Mouse (Mus musculus): ENCODE data around the gene Ndufab1.

The Ndufab1 gene

GRCm38 (mm10) chr7:122074374-122074773 is 27.3 kb downstream of the Ndufab1 start:
- in situ Hi-C loops (cut with MboI, MseI): loop anchor here (10.0 kb wide), 1 partner anchor 1300 kb away; no protein-coding TSS in a partner anchor

GRCm38 (mm10) chr7:122067517-122068381 is 33.9 kb downstream of the Ndufab1 start:
- in situ Hi-C loops (cut with MboI, MseI): no loop called here

GRCm38 (mm10) chr7:122066945-122067516 is 34.7 kb downstream of the Ndufab1 start, which contains the start of the genes Ubfd1 and Ears2:
Gene Ubfd1 (plus strand): TSS chr7:122067175.
Gene Ears2 (minus strand): TSS chr7:122067263.
- in situ Hi-C loops (cut with MboI, MseI): no loop called here

GRCm38 (mm10) chr7:122066102-122066944 is 35.4 kb downstream of the Ndufab1 start:
- in situ Hi-C loops (cut with MboI, MseI): no loop called here

- in situ Hi-C loops (cut with MboI, MseI): no loop called here
These were observed 36.0 kb downstream of the Ndufab1 start for GRCm38 (mm10) chr7:122065656-122066055.

GRCm38 (mm10) chr7:122056633-122057032 is 45.1 kb downstream of the Ndufab1 start:
- in situ Hi-C loops (cut with MboI, MseI): no loop called here

- in situ Hi-C loops (cut with MboI, MseI): no loop called here
These were observed 50.9 kb downstream of the Ndufab1 start for GRCm38 (mm10) chr7:122050834-122051233.

GRCm38 (mm10) chr7:122048191-122048590 is 53.5 kb downstream of the Ndufab1 start:
- in situ Hi-C loops (cut with MboI, MseI): no loop called here

- in situ Hi-C loops (cut with MboI, MseI): no loop called here
These were observed 54.9 kb downstream of the Ndufab1 start for GRCm38 (mm10) chr7:122046813-122047212.

- in situ Hi-C loops (cut with MboI, MseI): no loop called here
These were observed 56.0 kb downstream of the Ndufab1 start for GRCm38 (mm10) chr7:122045711-122046110.

GRCm38 (mm10) chr7:122045181-122045634 is 56.5 kb downstream of the Ndufab1 start:
- in situ Hi-C loops (cut with MboI, MseI): no loop called here

GRCm38 (mm10) chr7:122044106-122044505 is 57.6 kb downstream of the Ndufab1 start:
- in situ Hi-C loops (cut with MboI, MseI): no loop called here
